Mouse (Mus musculus): ENCODE measurements around the gene Npr2. TPM values are rescaled to one million over a fixed set of nuclear protein-coding genes. Genes with fewer than 3 reads are reported as not detected.

Npr2 gene
- polyA plus RNA-seq (2015; fragmentation: Nextera tagmentation; extraction: Ambion mirVana): 4.8 and 6.7 TPM in 2 replicates

DNA sequence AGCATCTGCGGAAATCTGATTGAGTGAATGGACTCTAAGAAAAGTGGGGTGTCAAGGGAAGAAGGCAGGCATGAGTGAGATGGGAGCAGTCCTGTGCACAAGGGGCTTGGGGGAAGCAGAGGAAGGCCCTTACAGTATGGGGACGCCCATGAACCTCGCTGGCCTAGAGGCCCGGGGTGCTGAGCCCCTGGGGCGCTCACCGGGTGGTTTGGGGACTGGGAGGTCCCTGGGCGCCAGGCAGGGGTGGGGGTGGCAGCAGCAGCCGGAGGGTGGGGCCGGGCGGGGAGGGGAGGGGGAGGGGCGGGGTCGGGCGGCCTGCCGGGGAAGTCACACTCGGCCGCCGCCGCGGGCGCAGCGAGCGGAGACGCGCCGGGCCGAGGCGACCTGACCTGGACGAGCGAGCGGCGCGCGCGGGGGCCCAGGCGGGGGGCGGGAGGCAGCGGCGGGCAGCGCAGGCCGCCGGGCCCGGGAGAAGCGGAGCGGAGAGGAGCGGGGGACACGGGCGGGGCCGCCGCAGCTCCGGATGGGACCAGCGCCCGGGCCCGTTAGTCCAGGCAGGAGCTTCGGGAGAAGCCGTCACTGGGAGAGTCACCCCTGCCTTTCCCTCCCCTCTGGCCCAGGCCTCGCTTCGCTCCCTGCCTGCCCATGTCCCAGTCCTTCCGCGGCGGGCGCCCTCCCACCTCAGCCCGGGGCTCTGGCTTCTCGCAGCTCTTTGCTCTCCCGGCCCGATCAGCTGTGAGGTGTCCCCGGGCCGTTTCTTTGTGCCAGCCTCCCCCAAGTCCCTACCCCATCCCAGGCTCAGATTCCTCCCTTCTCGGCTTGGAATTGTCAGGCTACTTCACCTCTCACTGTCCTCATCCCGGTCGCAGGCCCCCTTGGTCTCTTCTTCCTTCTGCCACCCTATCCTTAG is at the start of gene Npr2:
Gene Npr2 (plus strand): TSS at position 890 of the 910 bp plus-strand sequence.
- ATAC-seq (ENCODE audit: low FRiP score, low TSS enrichment) (peak; percentile 52; the same call in 1 of the 2 replicates), DNase-seq (ENCODE audit: low spot score) (peak; percentile 46)
- Histone ChIP-seq H3K36me3 (ENCODE audit: control insufficient read depth, insufficient read depth, low read length) (no peaks in the 10 kb centered on the region), H3K4me2 (replicated peaks; ENCODE audit: low read depth) (peak within 1 kb of the TSS; percentile 79), H3K4me3 (ENCODE audit: low read depth, low read length) (peak within 1 kb of the TSS; percentile 65), H3K9ac (ENCODE audit: low read length) (peak within 1 kb of the TSS; percentile 76), H3K9me3 (ENCODE audit: control insufficient read depth, low read length) (no peaks in the 10 kb centered on the region), H3K27me3 (ENCODE audit: control insufficient read depth, insufficient read depth, low read length) (peaks cover 3% of the 10 kb centered on the region; the same call in 1 of the 2 replicates), H3K4me1 (replicated peaks; ENCODE audit: control insufficient read depth, insufficient read depth) (peaks cover 8% of the 10 kb centered on the region; the same call in 1 of the 2 replicates), H3K27ac (replicated peaks) (peak within 1 kb of the TSS; percentile 92)
- TF ChIP-seq CTCF (IDR thresholded peaks at IDR 0.05; ENCODE audit: low read depth) (no peak), EP300 (optimal IDR thresholded peaks at IDR 0.05) (no peak)
- WGBS: 2% methylated on average over 54 of the region's 70 CpGs

DNA sequence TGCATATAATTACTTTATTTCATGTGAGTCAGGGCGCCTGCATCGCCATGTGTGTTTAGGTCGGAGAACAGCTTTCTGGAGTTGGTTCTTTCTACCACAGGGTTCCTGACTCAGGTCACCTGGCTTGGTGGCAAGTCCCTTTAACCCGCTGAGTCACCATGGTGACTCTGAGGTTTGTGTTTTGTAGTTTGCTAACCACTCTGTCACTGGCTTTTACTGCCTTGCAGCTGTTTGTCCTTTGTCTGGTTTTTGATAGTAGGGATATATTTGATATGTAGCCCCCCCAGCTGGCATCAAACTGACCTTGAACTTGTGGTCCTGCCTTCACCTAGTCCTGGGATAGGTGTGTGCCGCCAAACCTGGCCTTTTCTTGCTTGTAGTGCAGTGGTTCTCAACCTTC is 49.5 kb upstream of the Npr2 start:
- DNase-seq (ENCODE audit: low spot score) (no peak), ATAC-seq (ENCODE audit: low FRiP score, low TSS enrichment) (no peak)
- Histone ChIP-seq H3K36me3 (ENCODE audit: control insufficient read depth, insufficient read depth, low read length) (peaks cover 21% of the 10 kb centered on the region), H3K4me1 (replicated peaks; ENCODE audit: control insufficient read depth, insufficient read depth) (0 out of 2 replicates have a peak, but pooled peaks cover 4% of the 10 kb centered on the region), H3K9me3 (ENCODE audit: control insufficient read depth, low read length) (no peaks in the 10 kb centered on the region), H3K9ac (ENCODE audit: low read length) (no peak overlapping the region), H3K4me3 (ENCODE audit: low read depth, low read length) (no peak overlapping the region), H3K4me2 (replicated peaks; ENCODE audit: low read depth) (no peak overlapping the region), H3K27ac (replicated peaks) (no peak overlapping the region), H3K27me3 (ENCODE audit: control insufficient read depth, insufficient read depth, low read length) (no peaks in the 10 kb centered on the region)
- WGBS: 96% methylated on average over 5 of the region's 5 CpGs
- no peak for TF ChIP-seq CTCF (IDR thresholded peaks at IDR 0.05; ENCODE audit: low read depth)
- TF ChIP-seq EP300 (optimal IDR thresholded peaks at IDR 0.05): no peak

DNA sequence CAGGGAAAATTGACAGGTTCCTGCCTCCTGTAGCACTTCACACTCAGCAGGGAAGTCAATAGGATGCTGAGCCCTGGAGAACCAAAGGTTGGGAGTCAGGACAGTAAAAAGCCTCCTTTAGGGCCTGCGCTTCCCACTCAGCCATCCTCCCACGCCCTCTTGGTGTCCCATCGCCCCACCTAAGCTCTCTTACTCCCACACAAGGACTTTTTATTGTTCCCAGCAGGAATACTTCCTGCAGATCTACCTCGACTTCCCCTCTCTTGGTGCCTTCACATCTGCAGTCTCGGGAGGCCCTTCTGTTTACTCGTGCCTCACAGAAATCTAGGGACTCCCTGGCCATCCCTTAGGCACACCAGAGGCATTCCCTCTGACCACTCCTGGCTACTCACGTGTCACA is 48.3 kb upstream of the Npr2 start:
- DNase-seq (ENCODE audit: low spot score) (no peak), ATAC-seq (ENCODE audit: low FRiP score, low TSS enrichment) (no peak)
- Histone ChIP-seq H3K4me3 (ENCODE audit: low read depth, low read length) (no peak overlapping the region), H3K9ac (ENCODE audit: low read length) (no peak overlapping the region), H3K4me2 (replicated peaks; ENCODE audit: low read depth) (no peak overlapping the region), H3K27ac (replicated peaks) (no peak overlapping the region), H3K27me3 (ENCODE audit: control insufficient read depth, insufficient read depth, low read length) (no peaks in the 10 kb centered on the region), H3K9me3 (ENCODE audit: control insufficient read depth, low read length) (no peaks in the 10 kb centered on the region), H3K4me1 (replicated peaks; ENCODE audit: control insufficient read depth, insufficient read depth) (0 out of 2 replicates have a peak, but pooled peaks cover 2% of the 10 kb centered on the region), H3K36me3 (ENCODE audit: control insufficient read depth, insufficient read depth, low read length) (peaks cover 21% of the 10 kb centered on the region)
- 67% methylated on average over 7 of the region's 7 CpGs for WGBS
- TF ChIP-seq EP300 (optimal IDR thresholded peaks at IDR 0.05): no peak
- TF ChIP-seq CTCF (IDR thresholded peaks at IDR 0.05; ENCODE audit: low read depth): no peak

DNA sequence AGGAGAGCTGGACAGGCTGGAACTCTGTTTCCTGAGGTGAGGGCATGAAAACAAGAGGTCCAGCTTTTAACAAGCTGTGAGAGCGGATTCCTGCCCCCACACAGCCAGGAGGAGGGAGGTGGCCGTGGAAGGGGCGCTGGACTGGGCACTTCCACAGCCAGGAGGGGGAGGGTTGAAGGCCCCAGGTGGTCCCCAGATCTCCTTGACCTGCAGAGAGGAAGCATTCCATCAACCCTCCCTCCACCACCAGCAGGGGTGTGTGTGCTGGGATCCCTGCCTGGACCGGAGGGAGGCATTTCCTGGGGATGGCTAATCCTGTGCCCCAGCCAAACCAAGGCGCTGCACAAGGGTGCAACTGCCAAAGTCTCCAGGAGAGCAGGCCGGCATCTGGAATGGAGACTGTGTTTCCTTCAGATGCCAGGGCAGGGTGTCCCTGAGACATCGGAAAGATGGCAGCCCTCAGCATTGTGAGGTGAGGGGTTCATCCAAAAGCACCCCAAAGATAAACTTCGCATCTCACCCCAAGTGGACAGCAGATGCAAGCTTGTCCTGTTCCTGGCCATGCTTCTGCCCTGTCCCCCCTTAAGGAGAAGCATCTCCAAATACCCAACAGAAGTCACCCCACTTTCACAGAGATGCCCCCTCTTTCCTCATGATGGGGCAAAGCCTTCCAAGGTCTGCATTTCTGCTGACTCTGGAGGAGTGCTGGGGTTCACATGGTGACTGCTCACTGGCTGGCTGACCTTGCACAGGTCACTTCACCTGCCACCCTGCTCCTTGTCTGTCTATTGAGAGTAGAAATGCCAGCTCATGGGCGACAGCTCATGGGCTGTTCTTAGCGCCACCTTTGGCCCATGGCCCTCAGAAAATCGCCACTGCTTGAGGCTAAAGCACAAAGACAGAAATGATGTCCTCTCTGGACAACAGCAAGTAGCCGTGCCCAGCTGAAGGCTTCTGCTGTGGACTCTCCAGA is 47.0 kb upstream of the Npr2 start, which contains the start of gene Msmp:
Gene Msmp (minus strand): TSS at position 51 of the 973 bp plus-strand sequence.
- no peak for DNase-seq (ENCODE audit: low spot score)
- ATAC-seq (ENCODE audit: low FRiP score, low TSS enrichment): no peak

DNA sequence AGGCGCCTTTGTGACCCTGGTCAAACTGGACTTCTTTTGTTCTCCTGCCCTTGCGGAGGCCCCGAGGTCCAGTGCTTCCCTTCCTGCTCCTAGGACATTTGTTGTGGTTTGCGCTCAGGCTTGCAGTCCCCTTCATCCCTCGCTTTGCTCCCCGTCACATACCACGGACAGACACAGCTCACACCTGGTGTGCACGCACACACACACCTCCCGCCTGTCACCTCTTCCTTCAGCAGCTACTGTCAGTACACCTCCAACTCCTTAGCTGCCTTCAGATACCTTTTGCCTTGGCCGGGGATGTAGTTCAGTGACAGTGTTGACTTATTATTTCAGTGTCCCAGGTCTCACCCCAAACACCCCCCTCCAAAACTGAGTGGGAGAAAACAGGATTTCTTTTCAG is 46.1 kb upstream of the Npr2 start:
- Histone ChIP-seq H3K4me3 (ENCODE audit: low read depth, low read length) (no peak overlapping the region), H3K36me3 (ENCODE audit: control insufficient read depth, insufficient read depth, low read length) (peaks cover 21% of the 10 kb centered on the region), H3K4me2 (replicated peaks; ENCODE audit: low read depth) (no peak overlapping the region), H3K27me3 (ENCODE audit: control insufficient read depth, insufficient read depth, low read length) (no peaks in the 10 kb centered on the region), H3K4me1 (replicated peaks; ENCODE audit: control insufficient read depth, insufficient read depth) (no peaks in the 10 kb centered on the region), H3K9ac (ENCODE audit: low read length) (no peak overlapping the region), H3K9me3 (ENCODE audit: control insufficient read depth, low read length) (no peaks in the 10 kb centered on the region), H3K27ac (replicated peaks) (no peak overlapping the region)
- ATAC-seq (ENCODE audit: low FRiP score, low TSS enrichment) (no peak), DNase-seq (ENCODE audit: low spot score) (no peak)
- no peak for TF ChIP-seq EP300 (optimal IDR thresholded peaks at IDR 0.05)
- WGBS: 39% methylated on average over 10 of the region's 10 CpGs

More for the DNA sequence above, 47.0 kb upstream of the Npr2 start, which contains the start of gene Msmp:
- Histone ChIP-seq H3K4me3 (ENCODE audit: low read depth, low read length) (no peak within 1 kb of the TSS), H3K27ac (replicated peaks) (no peak within 1 kb of the TSS), H3K27me3 (ENCODE audit: control insufficient read depth, insufficient read depth, low read length) (no peaks in the 10 kb centered on the region), H3K4me2 (replicated peaks; ENCODE audit: low read depth) (no peak within 1 kb of the TSS), H3K36me3 (ENCODE audit: control insufficient read depth, insufficient read depth, low read length) (peaks cover 21% of the 10 kb centered on the region), H3K9ac (ENCODE audit: low read length) (no peak within 1 kb of the TSS), H3K9me3 (ENCODE audit: control insufficient read depth, low read length) (no peaks in the 10 kb centered on the region), H3K4me1 (replicated peaks; ENCODE audit: control insufficient read depth, insufficient read depth) (no peaks in the 10 kb centered on the region)
- 69% methylated on average over 12 of the region's 12 CpGs for WGBS
- TF ChIP-seq CTCF (IDR thresholded peaks at IDR 0.05; ENCODE audit: low read depth): no peak
- no peak for TF ChIP-seq EP300 (optimal IDR thresholded peaks at IDR 0.05)
